Mouse (Mus musculus): ENCODE results near the gene Eps8. TPM values are rescaled to one million over a fixed set of nuclear protein-coding genes. Genes with fewer than 3 reads are reported as not detected.
A peak's percentile ranks its signal among the peaks of the same experiment; 100 is the strongest.

The Eps8 gene
- total RNA-seq, 1 experiment, result 17.0 TPM

GRCm38 (mm10) chr6:137667665-137668064 lies 13.0 kb upstream of the Eps8 start:
- in situ Hi-C loops (cut with MboI; ENCODE audit: low sequenced_read_pairs in 2 of 2, unreplicated experiment in 2 of 2), result no loop called here
- Histone ChIP-seq H3K4me3 (ENCODE audit: insufficient read depth in 1 of 2, low read depth in 1 of 2, low read length in 2 of 2, poor library complexity in 1 of 2, severe bottlenecking in 1 of 2) (no peak overlapping the region), H3K4me1 (ENCODE audit: control insufficient read depth in 2 of 2, insufficient read depth in 2 of 2, low read length in 2 of 2, poor library complexity in 1 of 2) (peaks cover 4% of the 10 kb centered on the region in 2 experiments; a peak in 2 of 4 replicates), H3K27ac (ENCODE audit: insufficient read depth, low read depth, low read length, poor library complexity, severe bottlenecking) (no peak overlapping the region), H3K9ac (ENCODE audit: insufficient read depth, low read depth, low read length, poor library complexity, severe bottlenecking) (no peak overlapping the region), H3K9me3 (ENCODE audit: control insufficient read depth, insufficient read depth, low read depth, low read length) (no peaks in the 10 kb centered on the region), H3K36me3 (ENCODE audit: control insufficient read depth, insufficient read depth, low read length, poor library complexity, severe bottlenecking) (no peaks in the 10 kb centered on the region)
- TF ChIP-seq MAFK (IDR thresholded peaks at IDR 0.05; ENCODE audit: insufficient read depth, low read depth, low read length) (no peak), HCFC1 (IDR thresholded peaks at IDR 0.05; ENCODE audit: borderline replicate concordance, insufficient read depth, low read length) (no peak), ZC3H11A (IDR thresholded peaks at IDR 0.05; ENCODE audit: borderline replicate concordance, low read depth, low read length) (no peak), CHD2 (IDR thresholded peaks at IDR 0.05; ENCODE audit: low read depth, low read length) (no peak), ZNF384 (IDR thresholded peaks at IDR 0.05; ENCODE audit: low read depth, low read length) (no peak)
- DNase-seq (ENCODE audit: low read depth, low spot score), result no peak

- DNase-seq (ENCODE audit: low read depth, low spot score), result no peak
- Histone ChIP-seq H3K27ac (ENCODE audit: insufficient read depth, low read depth, low read length, poor library complexity, severe bottlenecking) (no peak overlapping the region), H3K4me3 (ENCODE audit: insufficient read depth in 1 of 2, low read depth in 1 of 2, low read length in 2 of 2, poor library complexity in 1 of 2, severe bottlenecking in 1 of 2) (no peak overlapping the region), H3K4me1 (ENCODE audit: control insufficient read depth in 2 of 2, insufficient read depth in 2 of 2, low read length in 2 of 2, poor library complexity in 1 of 2) (peaks cover 3 to 6% of the 10 kb centered on the region in 2 experiments; a peak in 3 of 4 replicates), H3K36me3 (ENCODE audit: control insufficient read depth, insufficient read depth, low read length, poor library complexity, severe bottlenecking) (no peaks in the 10 kb centered on the region), H3K9ac (ENCODE audit: insufficient read depth, low read depth, low read length, poor library complexity, severe bottlenecking) (no peak overlapping the region), H3K9me3 (ENCODE audit: control insufficient read depth, insufficient read depth, low read depth, low read length) (no peaks in the 10 kb centered on the region)
- in situ Hi-C loops (cut with MboI; ENCODE audit: low sequenced_read_pairs in 2 of 2, unreplicated experiment in 2 of 2), result no loop called here
- TF ChIP-seq ZC3H11A (IDR thresholded peaks at IDR 0.05; ENCODE audit: borderline replicate concordance, low read depth, low read length) (no peak), MAFK (IDR thresholded peaks at IDR 0.05; ENCODE audit: insufficient read depth, low read depth, low read length) (no peak), HCFC1 (IDR thresholded peaks at IDR 0.05; ENCODE audit: borderline replicate concordance, insufficient read depth, low read length) (no peak), ZNF384 (IDR thresholded peaks at IDR 0.05; ENCODE audit: low read depth, low read length) (no peak), CHD2 (IDR thresholded peaks at IDR 0.05; ENCODE audit: low read depth, low read length) (no peak)
Observed at GRCm38 (mm10) chr6:137664936-137665335, 10.3 kb upstream of the Eps8 start.

- TF ChIP-seq HCFC1 (IDR thresholded peaks at IDR 0.05; ENCODE audit: borderline replicate concordance, insufficient read depth, low read length) (no peak), ZNF384 (IDR thresholded peaks at IDR 0.05; ENCODE audit: low read depth, low read length) (no peak), ZC3H11A (IDR thresholded peaks at IDR 0.05; ENCODE audit: borderline replicate concordance, low read depth, low read length) (no peak), MAFK (IDR thresholded peaks at IDR 0.05; ENCODE audit: insufficient read depth, low read depth, low read length) (no peak), CHD2 (IDR thresholded peaks at IDR 0.05; ENCODE audit: low read depth, low read length) (no peak)
- Histone ChIP-seq H3K4me3 (ENCODE audit: insufficient read depth in 1 of 2, low read depth in 1 of 2, low read length in 2 of 2, poor library complexity in 1 of 2, severe bottlenecking in 1 of 2) (peak overlapping the region; percentile 9 to 59; a peak in 3 of 4 replicates), H3K4me1 (ENCODE audit: control insufficient read depth in 2 of 2, insufficient read depth in 2 of 2, low read length in 2 of 2, poor library complexity in 1 of 2) (peaks cover 3 to 4% of the 10 kb centered on the region in 2 experiments; a peak in 1 of 4 replicates), H3K9me3 (ENCODE audit: control insufficient read depth, insufficient read depth, low read depth, low read length) (no peaks in the 10 kb centered on the region), H3K36me3 (ENCODE audit: control insufficient read depth, insufficient read depth, low read length, poor library complexity, severe bottlenecking) (no peaks in the 10 kb centered on the region), H3K27ac (ENCODE audit: insufficient read depth, low read depth, low read length, poor library complexity, severe bottlenecking) (no peak overlapping the region), H3K9ac (ENCODE audit: insufficient read depth, low read depth, low read length, poor library complexity, severe bottlenecking) (no peak overlapping the region)
- no peak for DNase-seq (ENCODE audit: low read depth, low spot score)
- in situ Hi-C loops (cut with MboI; ENCODE audit: low sequenced_read_pairs in 2 of 2, unreplicated experiment in 2 of 2), result no loop called here
Observed at GRCm38 (mm10) chr6:137661583-137662365, 7.1 kb upstream of the Eps8 start.

DNA sequence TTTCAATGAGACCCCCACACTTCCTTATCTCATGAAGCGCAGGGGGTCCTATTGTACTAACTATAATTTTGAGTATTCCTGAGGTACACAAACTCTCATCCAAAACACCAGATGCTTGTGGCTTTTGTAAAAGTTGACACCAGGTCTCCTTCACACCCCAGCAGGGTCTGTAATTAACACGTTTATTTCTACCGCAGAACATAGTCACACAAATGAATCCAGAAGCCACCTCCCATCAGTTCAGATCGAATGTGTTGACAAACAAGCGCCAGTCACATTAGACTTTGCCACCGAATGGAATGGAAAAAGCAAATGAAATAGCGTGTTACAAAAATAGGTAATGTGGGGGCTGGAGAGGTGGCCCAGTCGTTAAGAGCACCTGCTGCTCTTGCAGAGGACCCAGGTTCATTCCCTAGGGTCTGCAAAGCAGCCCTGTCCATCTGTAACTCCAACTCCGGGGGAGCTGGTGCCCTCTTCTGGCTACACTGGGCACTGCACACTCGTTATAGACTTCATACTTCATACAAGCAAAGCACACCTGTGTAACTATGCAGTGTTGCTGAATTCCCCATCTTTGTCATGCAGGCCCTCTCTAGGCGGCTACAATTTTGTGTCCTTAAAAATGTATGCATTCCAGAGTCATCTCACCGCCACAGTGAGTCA lies 3.9 kb upstream of the Eps8 start:
- no peak for DNase-seq (ENCODE audit: low read depth, low spot score)
- Histone ChIP-seq H3K36me3 (ENCODE audit: control insufficient read depth, insufficient read depth, low read length, poor library complexity, severe bottlenecking) (no peaks in the 10 kb centered on the region), H3K27ac (ENCODE audit: insufficient read depth, low read depth, low read length, poor library complexity, severe bottlenecking) (no peak overlapping the region), H3K4me1 (ENCODE audit: control insufficient read depth in 2 of 2, insufficient read depth in 2 of 2, low read length in 2 of 2, poor library complexity in 1 of 2) (peaks cover 3 to 4% of the 10 kb centered on the region in 2 experiments; a peak in 1 of 4 replicates), H3K9ac (ENCODE audit: insufficient read depth, low read depth, low read length, poor library complexity, severe bottlenecking) (no peak overlapping the region), H3K9me3 (ENCODE audit: control insufficient read depth, insufficient read depth, low read depth, low read length) (no peaks in the 10 kb centered on the region), H3K4me3 (ENCODE audit: insufficient read depth in 1 of 2, low read depth in 1 of 2, low read length in 2 of 2, poor library complexity in 1 of 2, severe bottlenecking in 1 of 2) (no peak overlapping the region)
- in situ Hi-C loops (cut with MboI; ENCODE audit: low sequenced_read_pairs in 2 of 2, unreplicated experiment in 2 of 2), result no loop called here
- TF ChIP-seq ZC3H11A (IDR thresholded peaks at IDR 0.05; ENCODE audit: borderline replicate concordance, low read depth, low read length) (no peak), CHD2 (IDR thresholded peaks at IDR 0.05; ENCODE audit: low read depth, low read length) (no peak), HCFC1 (IDR thresholded peaks at IDR 0.05; ENCODE audit: borderline replicate concordance, insufficient read depth, low read length) (no peak), MAFK (IDR thresholded peaks at IDR 0.05; ENCODE audit: insufficient read depth, low read depth, low read length) (no peak), ZNF384 (IDR thresholded peaks at IDR 0.05; ENCODE audit: low read depth, low read length) (no peak)

All from ES-E14 (cell line).